Mouse (Mus musculus) Patski (cell line): ENCODE measurements at regions not wholly inside any gene's neighbourhood (a gene's known extent, or its start where the extent isn't known, plus 50 kb on each side); places are given as distances from the start of the nearest gene placed in this dataset.

ENCODE experiments used
- ATAC-seq: fragments of 100-300 bp; one replicate; pipeline ENCODE4 v1.8.0; 2021
- CTCF ChIA-PET: fragments of 350-600 bp; sonication (Branson Sonifier 250); formaldehyde crosslinking; loops from one replicate; lab custom pipeline; 2022; ENCODE audit warnings: inconsistent platforms; lab: Charles Lee
- POLR2A ChIA-PET: fragments of 350-600 bp; sonication (Branson Sonifier 250); formaldehyde crosslinking; loops from one replicate; lab custom pipeline; 2022; ENCODE audit warnings: antibody characterized with exemption, inconsistent platforms; lab: Charles Lee
- DNase-seq: peaks from one replicate; pipeline ENCODE4 v3.0.0-alpha.2; 2011; ENCODE audit warnings: low read depth, low spot score
- H3K27me3 ChIP-seq: fragments of 371-371 bp; one replicate; pipeline ENCODE4 v1.5.1; 2021
- CTCF ChIP-seq: fragments of 100-300 bp; IDR thresholded peaks from one replicate; pipeline ENCODE4 v1.5.1; 2021
- in situ Hi-C: fragments of 300-500 bp; cut with MboI; formaldehyde crosslinking; loops from 3 replicates; pipeline ENCODE4 v1.11.1; 2018; ENCODE audit warnings: low pct_unique_long_range_greater_than_20kb, mixed read lengths

DNA sequence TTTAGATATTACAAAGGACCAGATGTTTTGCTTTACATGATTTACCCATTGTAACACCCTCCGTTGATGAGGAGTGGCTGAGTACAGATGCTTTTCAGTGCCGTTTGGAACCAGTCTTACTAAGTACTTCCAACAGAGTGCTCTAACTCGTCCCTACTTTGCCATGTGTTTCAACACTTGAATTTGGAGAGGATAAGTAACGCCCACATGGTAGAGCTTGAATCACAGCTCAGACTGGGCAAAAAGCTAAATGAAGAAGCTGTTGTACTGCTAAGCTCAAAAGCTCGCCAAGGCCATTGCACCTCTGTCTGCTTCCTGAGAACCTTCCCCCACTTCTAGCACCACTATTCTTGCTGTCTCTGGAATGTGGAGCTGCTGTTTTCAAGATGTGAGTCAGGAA is 471.1 kb downstream of the Nfib start:
- TF ChIP-seq CTCF: no peak
- CTCF ChIA-PET: no interaction called here
- ATAC-seq (no peak), DNase-seq (no peak)
- in situ Hi-C loops: no loop called here
- no peaks in the 10 kb centered on the region for H3K27me3 ChIP-seq
- POLR2A ChIA-PET: no interaction called here

DNA sequence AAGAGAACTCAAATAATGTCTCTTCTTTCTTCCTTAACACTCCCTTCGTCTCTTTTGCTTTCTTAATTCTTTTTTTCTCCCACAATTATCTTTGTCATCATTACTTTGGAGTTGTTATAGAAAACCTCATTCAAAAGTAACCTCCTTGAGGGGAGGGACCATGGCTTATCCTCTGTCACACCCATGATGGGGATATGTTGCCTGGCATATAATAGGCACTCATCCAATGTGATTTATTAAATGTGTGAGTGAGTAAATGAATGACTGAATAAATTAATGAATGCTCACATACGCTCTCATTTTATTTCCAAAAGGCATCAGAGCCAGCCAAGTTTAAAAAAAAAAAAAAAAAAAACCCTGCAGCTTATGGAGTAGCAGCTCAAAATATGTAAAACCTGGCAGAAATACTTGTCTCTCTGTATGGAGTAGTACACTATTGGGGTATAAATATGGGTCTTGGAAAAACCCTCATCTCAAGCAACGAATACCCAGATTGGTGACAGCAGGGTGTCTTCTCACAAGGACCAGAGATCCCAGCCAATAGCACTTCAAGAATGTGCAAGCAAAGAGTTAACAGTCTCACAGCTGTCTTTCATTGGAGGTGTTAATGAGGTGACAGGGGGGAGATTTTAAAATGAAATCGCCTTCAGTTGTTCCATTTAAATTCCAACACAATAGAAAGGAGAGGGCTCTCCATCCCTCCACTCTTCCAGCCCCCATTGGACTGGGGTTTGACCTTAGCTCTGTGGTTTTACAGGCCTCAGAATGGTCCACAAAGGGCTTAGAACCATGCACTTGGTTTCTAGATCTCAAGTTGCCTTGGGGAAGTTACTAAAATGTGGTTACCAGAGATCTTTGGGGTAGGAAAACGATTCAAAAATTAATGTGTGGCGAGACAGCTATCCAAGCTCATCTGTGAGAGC is 479.1 kb downstream of the Nfib start:
- in situ Hi-C loops: no loop called here
- ATAC-seq (no peak), DNase-seq (no peak)
- CTCF ChIA-PET: interaction anchor here (0.9 kb wide), 1 partner anchor 32 kb away, joined by 3 read pairs; no protein-coding TSS in a partner anchor
- TF ChIP-seq CTCF: no peak
- POLR2A ChIA-PET: no interaction called here
- H3K27me3 ChIP-seq: no peaks in the 10 kb centered on the region

DNA sequence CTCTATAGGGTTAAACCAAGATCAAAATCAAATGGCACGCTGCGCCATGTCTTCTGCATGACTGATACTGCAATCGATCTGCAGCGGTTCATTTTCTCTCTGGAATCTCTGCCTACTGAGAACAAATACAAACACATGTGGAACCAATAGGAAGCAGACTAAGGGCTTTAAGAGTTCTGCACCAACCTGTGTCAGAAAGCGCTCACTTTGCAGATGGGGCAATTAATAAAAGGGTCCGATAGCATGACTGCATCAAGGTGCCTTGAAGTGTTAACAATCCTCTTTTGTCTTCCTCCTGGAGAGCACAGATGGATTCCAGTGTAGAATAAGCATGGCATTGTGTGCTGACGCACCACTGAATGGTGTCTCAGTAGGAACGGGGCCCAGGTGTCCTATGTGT is 484.8 kb downstream of the Nfib start:
- no peak for TF ChIP-seq CTCF
- ChIA-PET CTCF (no interaction called here), POLR2A (no interaction called here)
- no peaks in the 10 kb centered on the region for H3K27me3 ChIP-seq
- in situ Hi-C loops: no loop called here
- DNase-seq (no peak), ATAC-seq (no peak)

DNA sequence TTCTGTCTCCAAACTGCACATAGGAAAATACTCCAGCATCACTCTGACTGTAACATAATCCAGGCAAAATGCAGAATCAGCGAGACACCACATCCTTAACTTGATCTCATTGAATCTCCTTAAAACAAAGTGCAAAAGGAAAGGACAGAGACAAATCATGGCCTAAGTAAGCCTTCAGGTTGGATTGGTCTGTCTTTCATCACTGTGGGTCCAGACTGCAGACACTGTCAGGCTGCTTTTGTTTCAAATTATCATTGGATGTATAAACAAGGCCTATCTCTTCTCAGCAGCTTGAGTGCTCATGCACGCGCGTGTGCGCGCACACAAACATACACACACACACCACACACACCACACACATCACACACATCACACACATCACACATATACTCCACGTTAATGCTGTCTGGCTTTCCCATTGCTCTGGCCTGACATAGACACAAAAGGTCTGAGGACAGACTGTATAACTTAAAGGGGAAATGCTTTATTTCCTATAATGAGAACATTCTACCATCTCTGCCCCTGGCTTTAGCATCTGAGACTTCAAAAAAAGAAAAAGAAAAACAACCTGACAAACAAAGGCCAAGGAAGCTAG is 485.3 kb downstream of the Nfib start:
- no peak for TF ChIP-seq CTCF
- no peak for ATAC-seq
- no peak for DNase-seq
- ChIA-PET POLR2A (no interaction called here), CTCF (no interaction called here)
- no peaks in the 10 kb centered on the region for H3K27me3 ChIP-seq
- in situ Hi-C loops: no loop called here

DNA sequence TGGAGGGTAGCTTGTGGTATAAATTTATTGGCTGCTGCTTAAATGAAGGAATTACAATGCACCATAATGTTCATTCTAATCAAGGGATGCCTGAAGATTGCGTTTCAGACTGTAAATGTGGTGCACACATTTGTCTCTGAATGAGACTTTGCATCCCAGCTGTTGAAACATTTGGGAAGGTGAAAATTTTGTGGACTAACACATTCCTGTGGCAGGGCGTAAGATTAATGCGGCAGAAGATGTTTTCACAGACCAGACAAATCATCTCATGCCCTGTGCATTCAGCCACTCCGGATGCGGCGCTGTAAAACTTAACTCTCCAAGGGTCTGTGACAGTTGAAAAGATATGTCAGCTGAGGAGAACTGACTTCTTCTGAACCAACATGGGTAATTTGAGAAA is 486.9 kb downstream of the Nfib start:
- ChIA-PET CTCF (interaction anchor here (0.9 kb wide), 1 partner anchor 9 kb away, joined by 3 read pairs; no protein-coding TSS in a partner anchor), POLR2A (no interaction called here)
- no peaks in the 10 kb centered on the region for H3K27me3 ChIP-seq
- no peak for DNase-seq
- in situ Hi-C loops: no loop called here
- no peak for TF ChIP-seq CTCF
- ATAC-seq: no peak

DNA sequence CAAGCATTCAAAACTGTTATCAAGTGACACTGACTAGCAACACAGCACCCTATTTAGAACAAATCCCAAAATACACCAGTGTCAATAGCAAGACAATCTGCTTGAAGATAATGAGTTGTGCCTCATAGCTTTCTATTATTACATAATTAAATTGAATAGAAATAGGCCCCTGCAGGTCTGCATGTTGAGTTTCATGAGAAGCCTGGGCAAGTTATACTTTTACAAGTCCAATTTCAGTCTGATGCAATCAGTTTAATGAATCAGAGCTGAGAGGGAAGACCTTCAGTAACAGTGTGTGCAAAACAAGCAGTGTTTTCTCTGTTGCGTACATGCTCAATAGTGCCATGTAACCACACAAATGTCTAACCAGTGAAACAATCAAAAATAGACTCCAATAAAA is 498.5 kb downstream of the Nfib start:
- DNase-seq: no peak
- no peak for ATAC-seq
- in situ Hi-C loops: no loop called here
- H3K27me3 ChIP-seq: no peaks in the 10 kb centered on the region
- CTCF ChIA-PET: interaction anchor here (1.2 to 1.5 kb wide), 2 partner anchors 10 to 12 kb away, joined by 3 to 7 read pairs; no protein-coding TSS in a partner anchor
- TF ChIP-seq CTCF: no peak
- POLR2A ChIA-PET: no interaction called here

DNA sequence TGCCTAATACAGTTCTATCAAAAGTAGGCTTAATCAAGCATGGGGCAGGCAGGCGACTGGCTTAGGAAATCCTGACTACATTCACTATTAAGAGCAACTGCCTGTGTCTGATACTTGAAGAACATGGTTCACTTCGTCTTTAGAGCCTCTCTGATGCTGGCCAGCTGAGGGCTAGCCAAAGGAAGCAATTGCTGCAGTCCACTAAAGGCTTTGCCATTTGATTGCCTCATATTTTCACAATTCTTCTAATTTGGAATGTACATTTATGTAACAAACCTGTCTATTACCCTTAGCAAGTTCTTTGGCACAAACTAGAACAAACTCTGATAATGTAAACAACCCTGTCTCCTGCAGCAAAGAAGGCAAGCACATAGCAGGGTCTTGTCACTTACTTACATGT is 505.2 kb downstream of the Nfib start:
- H3K27me3 ChIP-seq: no peaks in the 10 kb centered on the region
- CTCF ChIA-PET: no interaction called here
- no peak for TF ChIP-seq CTCF
- no peak for ATAC-seq
- POLR2A ChIA-PET: no interaction called here
- DNase-seq: no peak
- in situ Hi-C loops: no loop called here

DNA sequence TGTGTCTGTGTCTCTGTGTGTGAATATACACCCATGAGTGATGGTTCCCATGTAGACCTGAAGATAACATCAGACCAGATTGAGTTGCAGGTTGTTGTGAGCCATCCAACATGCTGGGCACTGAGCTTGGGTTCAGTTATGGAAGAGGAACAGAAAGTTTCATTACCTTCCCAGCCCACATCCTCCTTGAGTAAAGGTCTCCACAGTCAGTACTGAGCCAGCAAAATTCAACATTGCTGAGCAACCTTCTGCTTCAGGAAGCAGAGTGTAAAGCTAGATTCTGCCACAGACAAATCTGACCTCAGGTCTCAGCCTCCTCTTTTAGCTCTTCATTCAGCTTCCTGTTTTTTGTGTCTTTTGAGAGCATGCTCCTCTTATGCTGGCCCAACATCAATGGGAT is 506.4 kb downstream of the Nfib start:
- no peak for TF ChIP-seq CTCF
- DNase-seq (no peak), ATAC-seq (no peak)
- in situ Hi-C loops: no loop called here
- ChIA-PET CTCF (interaction anchor here (1.3 to 6.4 kb wide), 2 partner anchors 16 to 30 kb away, joined by 3 to 49 read pairs; no protein-coding TSS in a partner anchor), POLR2A (no interaction called here)
- no peaks in the 10 kb centered on the region for H3K27me3 ChIP-seq

DNA sequence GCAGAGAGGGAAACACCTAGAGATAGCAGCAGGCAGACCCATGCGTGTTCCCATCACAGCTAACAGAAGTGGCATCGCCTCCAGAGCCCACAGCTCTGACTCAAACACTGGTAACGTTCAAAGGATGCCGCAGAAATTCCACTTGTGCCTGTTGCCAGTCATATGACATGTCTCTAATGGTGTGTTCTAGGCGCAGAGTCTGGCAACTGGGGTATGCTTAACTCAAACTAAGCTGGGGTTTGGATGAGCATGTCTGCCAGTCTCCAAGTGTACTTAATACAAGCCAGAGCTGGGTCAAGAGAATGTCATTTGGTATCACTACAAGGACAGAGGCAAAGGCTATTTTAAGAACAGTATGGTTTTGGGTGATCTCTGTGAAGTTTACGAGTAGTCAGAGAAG is 507.9 kb downstream of the Nfib start:
- ChIA-PET POLR2A (interaction anchor here (1.0 kb wide), 1 partner anchor 12 kb away, joined by 5 read pairs; no protein-coding TSS in a partner anchor), CTCF (interaction anchor here (1.6 to 6.4 kb wide), 2 partner anchors 14 to 19 kb away, joined by 4 to 49 read pairs; no protein-coding TSS in a partner anchor)
- H3K27me3 ChIP-seq: no peaks in the 10 kb centered on the region
- TF ChIP-seq CTCF: no peak
- DNase-seq (no peak), ATAC-seq (no peak)
- in situ Hi-C loops: no loop called here

DNA sequence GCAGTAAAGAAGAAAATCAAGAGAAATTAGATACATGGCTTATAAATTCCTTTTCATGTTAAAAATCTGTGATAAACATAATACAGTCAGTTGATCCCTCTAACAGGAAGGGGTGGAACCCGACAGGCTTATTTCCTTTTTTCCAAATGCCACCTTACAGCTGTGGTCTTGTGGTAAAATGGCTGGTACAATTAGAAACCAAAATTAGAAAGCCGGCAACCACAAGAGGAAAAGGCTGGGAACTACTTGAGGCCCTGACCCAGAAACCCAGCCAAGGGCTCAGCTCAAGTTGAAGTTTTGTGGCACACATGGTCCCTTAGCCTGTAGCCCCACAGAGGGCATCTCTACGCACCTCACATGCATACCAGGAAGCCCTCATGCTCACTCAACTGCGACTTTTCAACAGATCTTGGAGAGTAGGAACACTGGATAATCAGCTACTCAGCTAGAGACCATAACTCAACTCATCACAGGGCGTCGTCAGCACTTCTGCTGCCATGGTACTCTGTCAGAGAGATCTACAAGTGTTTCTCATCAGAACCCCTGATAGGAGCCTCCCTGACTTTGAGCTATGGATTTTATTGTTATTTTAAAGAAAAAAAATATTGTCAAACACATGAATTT is 509.4 kb downstream of the Nfib start:
- H3K27me3 ChIP-seq: no peaks in the 10 kb centered on the region
- POLR2A ChIA-PET: interaction anchor here (0.7 kb wide), 1 partner anchor 360 kb away, joined by 3 read pairs; no protein-coding TSS in a partner anchor
- in situ Hi-C loops: no loop called here
- no peak for TF ChIP-seq CTCF
- CTCF ChIA-PET: interaction anchor here (1.4 to 6.4 kb wide), 3 partner anchors 11 to 35 kb away, joined by 3 to 49 read pairs (median 7); no protein-coding TSS in a partner anchor
- DNase-seq (peak; percentile 33), ATAC-seq (peak; percentile 65)
